Mouse (Mus musculus) WW6 (cell line): Measurements from ENCODE around the gene Hcn2.
"Not testable (repeated sequence)": the region's sequence is repeated elsewhere in the genome, so short reads cannot be mapped to it uniquely, and the experiment has no call there.

Experiments used
- DNase-seq: peaks from one replicate; pipeline ENCODE4 v3.0.0-alpha.2; 2013; ENCODE audit warnings: low read depth, low spot score

The Hcn2 gene

DNA sequence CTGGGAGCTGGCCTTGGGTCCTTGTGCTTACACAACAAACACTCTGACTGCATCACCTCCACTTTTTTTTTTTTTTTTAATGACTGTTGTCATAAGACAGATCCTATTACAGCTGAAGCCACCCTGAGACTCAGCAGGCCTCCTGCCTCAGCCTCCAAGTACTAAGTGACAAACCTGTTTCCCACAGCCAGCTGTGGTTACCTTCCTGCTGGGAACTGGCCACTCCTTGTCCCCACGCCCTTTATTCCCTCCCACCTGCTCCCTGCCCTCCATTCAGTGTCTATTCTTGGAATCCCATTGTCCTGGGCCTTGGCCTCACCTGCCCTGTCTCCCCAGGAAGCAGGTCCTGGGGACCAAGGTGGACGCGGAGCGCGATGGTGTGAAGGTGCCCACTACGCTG is 28.9 kb upstream of the Hcn2 start:
- DNase-seq: no peak

GRCm38 (mm10) chr10:79688720-79689119 is 27.7 kb upstream of the Hcn2 start, which contains the start of gene Gzmm:
Gzmm (plus strand) TSS chr10:79689020.
- no peak for DNase-seq

- DNase-seq: no peak
Measured at GRCm38 (mm10) chr10:79689178-79689577, 27.3 kb upstream of the Hcn2 start.

GRCm38 (mm10) chr10:79691986-79692548 is 24.4 kb upstream of the Hcn2 start:
- DNase-seq: no peak

DNA sequence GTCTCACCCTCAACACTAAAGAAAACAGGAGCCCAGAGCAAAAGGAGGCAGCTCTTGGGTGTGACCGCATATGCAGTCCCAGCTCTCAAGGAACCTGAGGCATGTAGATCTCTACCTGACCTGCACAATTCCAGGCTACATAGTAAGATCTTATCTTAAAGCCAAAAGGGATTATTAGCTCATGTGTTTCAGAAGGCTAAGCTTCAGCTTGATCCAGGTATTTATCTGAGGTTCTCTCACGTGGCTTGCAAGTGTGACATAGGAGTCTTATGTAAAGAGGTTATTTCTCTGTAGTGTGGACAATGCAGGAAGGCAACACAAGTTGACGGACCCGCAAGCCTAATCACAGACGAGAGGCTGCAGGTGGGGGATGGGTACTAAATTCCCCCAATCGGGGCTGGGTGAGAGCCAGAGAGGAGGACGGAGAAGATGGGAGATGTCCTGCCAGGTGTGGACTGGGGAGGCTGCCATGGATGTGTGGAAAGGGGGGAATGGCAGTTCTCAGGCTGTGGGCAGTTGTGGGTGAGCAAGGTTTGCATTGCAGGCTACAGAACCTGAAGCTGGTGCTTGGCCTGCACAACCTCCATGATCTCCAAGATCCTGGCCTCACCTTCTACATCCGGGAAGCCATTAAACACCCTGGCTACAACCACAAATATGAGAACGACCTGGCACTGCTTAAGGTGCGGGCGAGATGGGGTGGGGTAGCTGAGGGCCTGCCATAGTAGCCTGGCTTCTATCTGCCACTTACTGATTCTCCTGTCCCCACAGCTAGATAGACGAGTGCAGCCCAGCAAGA is 22.7 kb upstream of the Hcn2 start:
- DNase-seq: no peak

- DNase-seq: no peak
Measured at GRCm38 (mm10) chr10:79694379-79694655, 22.1 kb upstream of the Hcn2 start.

DNA sequence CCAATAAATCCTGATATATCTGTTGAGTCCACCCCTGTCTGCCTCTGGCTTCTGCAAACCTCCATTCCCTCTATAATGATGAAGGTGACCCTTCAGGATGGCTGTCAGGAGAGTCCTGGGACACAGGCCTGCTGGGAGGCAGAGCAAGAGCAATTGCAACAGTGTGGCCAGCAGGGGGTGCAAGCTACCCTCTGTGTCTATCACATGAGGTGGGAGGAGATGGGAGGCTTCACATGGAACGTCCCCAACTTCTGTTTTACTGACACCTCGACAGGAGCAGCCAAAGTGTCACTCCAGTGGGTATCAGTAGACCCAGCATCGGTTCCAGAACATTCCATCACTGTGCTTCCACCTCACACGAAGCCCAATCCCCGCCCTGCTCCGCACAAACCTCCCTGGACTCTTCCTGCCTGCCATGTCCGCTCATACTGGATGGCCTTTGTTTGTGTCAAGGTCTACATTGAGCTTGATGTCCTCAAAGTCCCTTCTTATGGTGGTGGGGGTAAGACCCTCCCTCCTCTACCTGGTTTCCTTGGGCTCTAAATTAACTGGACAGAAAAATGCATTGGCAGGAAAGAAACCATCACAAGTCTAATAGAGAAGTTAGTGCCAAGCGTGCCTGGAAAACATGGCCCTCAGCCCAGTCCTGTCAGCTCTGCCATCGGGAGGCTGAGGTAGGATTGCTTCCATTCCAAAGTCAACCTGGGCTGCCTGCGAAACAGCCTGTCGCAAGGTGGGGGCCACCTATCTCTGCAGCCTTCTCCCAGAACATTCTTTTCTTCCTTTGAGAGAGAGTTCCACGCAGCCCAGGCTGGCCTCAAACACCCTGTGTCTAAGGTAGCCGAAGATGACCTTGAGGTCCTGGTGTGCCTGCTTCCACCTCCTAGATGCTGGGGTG is 21.0 kb upstream of the Hcn2 start:
- DNase-seq: peak; percentile 48

GRCm38 (mm10) chr10:79696129-79696651 is 20.2 kb upstream of the Hcn2 start:
- DNase-seq: no peak

DNA sequence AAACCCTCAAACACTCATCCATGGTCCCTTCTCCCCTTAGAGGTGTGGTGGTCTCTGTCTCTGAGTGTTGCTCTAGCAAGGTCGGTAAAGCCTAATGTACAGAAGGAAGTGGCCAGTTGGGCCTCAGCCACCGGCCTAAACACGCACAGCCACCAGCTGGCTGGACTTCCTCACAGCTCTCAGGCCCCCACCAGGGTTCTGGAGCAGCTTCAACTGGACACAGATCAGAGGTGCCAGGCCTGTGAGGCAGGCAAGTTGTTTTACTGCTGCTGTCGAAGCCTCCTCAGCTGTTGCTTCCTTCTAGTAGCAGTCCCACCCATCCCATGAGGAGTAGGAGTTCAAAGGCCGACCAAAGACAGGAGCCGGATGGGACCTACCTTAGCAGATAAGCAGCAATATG is 18.5 kb upstream of the Hcn2 start:
- no peak for DNase-seq

DNA sequence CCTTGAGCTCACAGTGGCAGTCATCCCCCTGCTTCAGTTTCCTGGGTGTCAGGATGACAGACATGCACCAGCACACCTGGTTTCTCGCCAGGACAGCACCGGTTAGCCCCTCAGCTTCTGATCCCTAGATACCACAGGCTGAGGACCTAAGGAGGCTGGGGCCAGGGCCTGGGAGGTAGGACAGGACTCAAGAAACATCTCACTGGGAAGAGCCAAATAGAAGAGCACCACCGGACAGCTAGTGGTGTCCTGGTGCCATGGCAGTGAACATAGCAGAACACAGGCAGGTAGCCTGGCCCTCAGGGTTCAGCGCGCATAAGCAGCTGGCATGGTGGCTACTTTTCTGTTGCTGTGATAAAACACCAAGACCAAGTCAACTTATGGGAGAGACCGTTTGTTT is 18.0 kb upstream of the Hcn2 start:
- DNase-seq: no peak

- DNase-seq: no peak
Measured at GRCm38 (mm10) chr10:79700676-79701075, 15.8 kb upstream of the Hcn2 start.

- DNase-seq: no peak
Measured at GRCm38 (mm10) chr10:79701443-79702129, 14.8 kb upstream of the Hcn2 start.

DNA sequence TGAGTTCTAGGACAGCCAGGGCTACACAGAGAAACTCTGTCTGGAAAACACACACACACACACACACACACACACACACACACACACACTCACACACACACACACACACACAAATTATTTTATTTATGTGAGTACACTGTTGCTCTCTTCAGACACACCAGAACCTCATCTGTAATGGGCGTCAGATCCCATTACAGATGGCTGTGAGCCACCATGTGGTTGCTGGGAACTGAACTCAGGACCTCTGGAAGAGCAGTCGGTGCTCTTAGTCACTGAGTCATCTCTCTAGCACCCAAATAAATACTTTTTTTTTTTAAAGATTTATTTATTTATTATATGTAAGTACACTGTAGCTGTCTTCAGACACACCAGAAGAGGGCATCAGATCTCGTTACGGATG is 13.5 kb upstream of the Hcn2 start:
- not testable (repeated sequence) for DNase-seq

DNA sequence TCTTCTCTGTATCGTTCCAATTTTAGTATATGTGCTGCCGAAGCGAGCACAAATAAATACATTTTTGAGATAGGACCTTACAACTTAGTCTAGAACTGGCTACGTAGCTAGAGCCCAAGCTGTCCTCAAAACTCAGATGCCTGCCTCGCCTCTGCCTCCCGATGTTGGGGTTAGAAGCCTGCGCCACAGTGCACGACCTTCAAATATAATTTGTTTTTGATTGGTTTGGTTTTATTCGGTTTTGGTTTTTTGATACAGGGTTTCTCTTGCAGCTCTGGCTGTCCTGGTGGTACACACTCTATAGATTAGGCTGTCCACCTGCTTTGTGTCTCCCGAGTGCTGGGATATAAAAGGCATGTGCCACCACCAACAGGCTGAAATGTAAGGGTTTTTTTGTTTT is 12.9 kb upstream of the Hcn2 start:
- DNase-seq: no peak

GRCm38 (mm10) chr10:79704065-79704969 is 12.1 kb upstream of the Hcn2 start, which contains the start of gene Bsg:
Bsg (plus strand) TSS chr10:79704491.
- peak; percentile 99 for DNase-seq

GRCm38 (mm10) chr10:79704970-79705360 is 11.5 kb upstream of the Hcn2 start:
- no peak for DNase-seq

DNA sequence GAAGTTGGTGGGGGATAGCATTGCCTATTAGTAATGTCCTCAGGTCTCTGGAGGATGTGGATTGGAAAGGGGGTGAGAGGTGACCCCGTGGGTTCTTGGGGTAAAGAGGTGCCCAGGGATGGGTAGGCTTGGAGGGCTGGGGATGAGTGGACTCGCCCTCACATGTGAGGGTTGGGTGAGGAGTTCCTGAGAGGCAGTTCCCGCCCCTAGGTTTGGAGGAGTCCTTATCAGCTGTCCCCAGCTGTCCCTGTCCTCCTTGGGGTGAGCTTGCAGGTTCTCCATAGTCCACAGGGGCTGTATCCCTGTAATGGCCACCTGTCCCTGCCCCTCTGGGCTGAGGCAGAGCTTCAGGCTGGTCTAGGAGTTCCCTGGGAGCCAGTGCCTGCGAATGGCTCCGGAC is 10.5 kb upstream of the Hcn2 start:
- DNase-seq: no peak

- no peak for DNase-seq
Measured at GRCm38 (mm10) chr10:79706406-79707094, 9.9 kb upstream of the Hcn2 start.

DNA sequence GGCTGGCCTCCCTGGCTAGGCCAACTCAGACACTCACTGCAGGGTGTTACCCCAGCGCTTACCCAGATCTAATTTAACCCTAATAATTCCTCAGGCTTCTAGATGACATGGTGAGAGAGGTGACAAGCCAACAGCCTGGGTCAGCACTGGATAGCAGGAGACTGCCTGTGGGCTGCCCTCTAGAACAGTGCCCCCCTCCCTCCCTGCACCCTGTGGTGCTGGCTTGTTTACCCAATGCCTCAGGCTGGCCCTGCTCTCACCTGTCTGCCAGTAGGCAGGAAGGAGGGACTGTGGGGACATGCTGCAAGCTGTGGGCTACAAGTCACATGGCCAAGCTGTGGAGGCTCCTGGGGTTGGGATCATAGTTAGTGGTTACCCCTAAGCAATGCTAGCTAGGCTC is 9.3 kb upstream of the Hcn2 start:
- no peak for DNase-seq

GRCm38 (mm10) chr10:79707759-79708158 is 8.7 kb upstream of the Hcn2 start:
- no peak for DNase-seq
